Mouse (Mus musculus) lung, embryonic 15.5 days (tissue): Measurements from ENCODE around the gene Olfr455. TPM values are rescaled to one million over a fixed set of nuclear protein-coding genes. Genes with fewer than 3 reads are reported as not detected.

Experiments used
- ATAC-seq: fragments of 200-750 bp; cut with Nextera tagmentation; 2 replicates; pipeline ENCODE4 v1.8.0; 2017; ENCODE audit warnings: moderate number of reproducible peaks, borderline replicate concordance; ENCODE audit not compliant: low FRiP score, low TSS enrichment; ENCODE audit errors: extremely low read depth
- H3K27ac ChIP-seq: fragments of 300-500 bp; sonication (generic); 2 replicates; pipeline ENCODE4 v1.5.1; 2015; ENCODE audit warnings: moderate library complexity, mild to moderate bottlenecking, inconsistent platforms
- H3K27me3 ChIP-seq: fragments of 300-500 bp; sonication (generic); 2 replicates; pipeline ENCODE4 v1.6.1; 2015; ENCODE audit warnings: inconsistent platforms
- H3K36me3 ChIP-seq: fragments of 300-500 bp; sonication (generic); 2 replicates; pipeline ENCODE4 v1.6.1; 2015; ENCODE audit warnings: inconsistent platforms
- H3K4me1 ChIP-seq: fragments of 300-500 bp; sonication (generic); 2 replicates; pipeline ENCODE4 v1.6.1; 2015; ENCODE audit warnings: inconsistent platforms
- H3K4me2 ChIP-seq: fragments of 300-500 bp; sonication (generic); 2 replicates; pipeline ENCODE4 v1.6.1; 2015; ENCODE audit warnings: inconsistent platforms, mild to moderate bottlenecking, moderate library complexity
- H3K4me3 ChIP-seq: fragments of 300-500 bp; sonication (generic); 2 replicates; pipeline ENCODE4 v1.5.1; 2015; ENCODE audit warnings: mild to moderate bottlenecking, inconsistent platforms
- H3K9ac ChIP-seq: fragments of 300-500 bp; sonication (generic); 2 replicates; pipeline ENCODE4 v1.6.1; 2015; ENCODE audit warnings: inconsistent platforms
- H3K9me3 ChIP-seq: fragments of 300-500 bp; sonication (generic); 2 replicates; pipeline ENCODE4 v1.6.1; 2016; ENCODE audit warnings: inconsistent platforms
- WGBS: fragments of 180-500 bp; shearing (Covaris S2); methylation state at CpG from one replicate; pipeline ENCODE4 v1.1.7; 2015; 5-methylcytosine and 5-hydroxymethylcytosine counted together
- polyA plus RNA-seq: library from polyadenylated mRNA; unstranded; fragments of >200 nt; fragmentation: Nextera tagmentation; extraction: Ambion mirVana; gene quantifications from 2 replicates; pipeline ENCODE4 v1.2.1, GENCODE M21; 2015

Gene Olfr455
- polyA plus RNA-seq: not detected in 2 replicates

GRCm38 (mm10) chr6:42547461-42547860, at the start of gene Olfr455:
Olfr455 (minus strand) TSS chr6:42547587.
- H3K27me3 ChIP-seq: no peaks in the 10 kb centered on the region
- H3K27ac ChIP-seq: 0 out of 2 replicates have a peak within 1 kb of the TSS, but pooled peaks have one; percentile 41
- 59% methylated on average over 4 of the region's 4 CpGs for WGBS
- H3K9me3 ChIP-seq: no peaks in the 10 kb centered on the region
- no peak within 1 kb of the TSS for H3K9ac ChIP-seq
- no peaks in the 10 kb centered on the region for H3K36me3 ChIP-seq
- H3K4me3 ChIP-seq: no peak within 1 kb of the TSS
- no peak for ATAC-seq
- no peak within 1 kb of the TSS for H3K4me2 ChIP-seq
- peaks cover 21% of the 10 kb centered on the region; the same call in 1 of the 2 replicates for H3K4me1 ChIP-seq

- Histone ChIP-seq H3K4me3 (no peak overlapping the region), H3K27me3 (no peaks in the 10 kb centered on the region), H3K36me3 (no peaks in the 10 kb centered on the region), H3K9me3 (no peaks in the 10 kb centered on the region), H3K9ac (no peak overlapping the region), H3K4me1 (no peaks in the 10 kb centered on the region), H3K4me2 (no peak overlapping the region), H3K27ac (no peak overlapping the region)
- 77% methylated on average over 17 of the region's 17 CpGs for WGBS
- ATAC-seq: no peak
Observed at GRCm38 (mm10) chr6:42593138-42593882, 45.9 kb upstream of the Olfr455 start.

DNA sequence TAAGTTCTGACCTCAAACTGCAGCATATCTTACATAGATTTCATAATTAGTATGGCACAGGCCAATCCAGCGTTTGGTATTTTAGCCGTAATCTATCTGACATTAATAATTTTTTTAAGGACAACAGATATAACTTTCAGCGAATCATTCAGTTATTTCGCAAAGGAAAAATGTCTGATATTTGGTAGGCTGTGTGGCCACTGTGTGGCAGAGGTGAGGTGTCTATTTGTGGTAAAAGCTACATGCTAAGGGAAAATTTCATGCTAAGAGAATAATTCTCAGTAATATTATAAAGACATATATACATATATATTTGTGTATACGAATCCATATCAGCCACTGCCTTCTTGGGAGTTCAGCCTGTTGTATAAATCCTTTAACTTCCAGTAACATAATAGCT, 39.2 kb upstream of the Olfr455 start:
- no peaks in the 10 kb centered on the region for H3K9me3 ChIP-seq
- no peak overlapping the region for H3K9ac ChIP-seq
- no peak overlapping the region for H3K27ac ChIP-seq
- peaks cover 9% of the 10 kb centered on the region for H3K4me1 ChIP-seq
- no peaks in the 10 kb centered on the region for H3K27me3 ChIP-seq
- WGBS: 75% methylated on average over 5 of the region's 5 CpGs
- H3K4me3 ChIP-seq: no peak overlapping the region
- H3K4me2 ChIP-seq: no peak overlapping the region
- H3K36me3 ChIP-seq: no peaks in the 10 kb centered on the region
- no peak for ATAC-seq

DNA sequence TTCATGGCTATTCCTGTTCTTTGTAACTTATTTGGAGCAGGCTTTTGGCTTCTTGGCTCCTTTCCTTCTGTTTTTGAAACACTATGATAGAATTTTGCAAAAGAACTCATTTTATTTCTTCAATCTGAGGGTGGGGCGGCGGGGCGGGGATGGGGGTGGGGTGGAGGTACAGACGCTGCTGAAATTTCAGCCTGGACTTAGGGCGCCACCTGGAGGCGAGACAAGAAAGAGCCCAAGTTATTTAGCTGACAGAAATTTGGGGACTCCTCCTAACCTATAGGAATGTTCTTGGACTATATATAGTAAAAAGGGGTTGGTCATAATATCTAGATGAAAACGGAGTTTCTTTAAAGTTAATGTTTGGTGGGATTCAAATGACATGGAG, 36.1 kb upstream of the Olfr455 start:
- peaks cover 15% of the 10 kb centered on the region for H3K4me1 ChIP-seq
- no peaks in the 10 kb centered on the region for H3K9me3 ChIP-seq
- WGBS: 1% methylated on average over 7 of the region's 7 CpGs
- H3K4me2 ChIP-seq: peak overlapping the region; percentile 43
- H3K9ac ChIP-seq: no peak overlapping the region
- no peaks in the 10 kb centered on the region for H3K36me3 ChIP-seq
- peak overlapping the region; percentile 66 for H3K27ac ChIP-seq
- peak overlapping the region; percentile 8; the same call in 1 of the 2 replicates for H3K4me3 ChIP-seq
- H3K27me3 ChIP-seq: no peaks in the 10 kb centered on the region
- no peak for ATAC-seq

GRCm38 (mm10) chr6:42582741-42583487, 35.5 kb upstream of the Olfr455 start:
- 37% methylated on average over 9 of the region's 9 CpGs for WGBS
- peak; percentile 86; the same call in 1 of the 2 replicates for ATAC-seq
- no peaks in the 10 kb centered on the region for H3K9me3 ChIP-seq
- H3K4me1 ChIP-seq: peaks cover 15% of the 10 kb centered on the region
- H3K36me3 ChIP-seq: no peaks in the 10 kb centered on the region
- H3K27ac ChIP-seq: peak overlapping the region; percentile 66
- H3K4me3 ChIP-seq: peak overlapping the region; percentile 8; the same call in 1 of the 2 replicates
- peak overlapping the region; percentile 43 for H3K4me2 ChIP-seq
- H3K27me3 ChIP-seq: no peaks in the 10 kb centered on the region
- no peak overlapping the region for H3K9ac ChIP-seq

DNA sequence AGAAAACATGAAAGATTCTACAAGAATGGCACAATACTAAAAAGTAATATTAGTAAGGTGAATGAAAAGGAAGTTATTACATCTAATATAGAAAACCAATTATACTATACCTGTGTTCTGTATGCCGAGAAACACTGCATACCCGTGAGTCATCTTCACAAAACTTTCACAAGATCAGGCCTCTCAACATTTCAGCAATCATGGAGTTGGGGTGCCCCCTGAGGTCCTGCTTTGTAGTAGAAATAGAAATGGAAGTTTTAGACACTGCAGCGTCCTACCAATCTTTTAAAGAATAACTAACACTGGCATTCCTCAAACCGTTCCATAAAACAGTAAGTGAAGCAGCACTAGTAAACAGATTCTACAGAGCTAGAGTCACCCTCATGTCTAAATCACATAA, 31.3 kb upstream of the Olfr455 start:
- no peak overlapping the region for H3K4me3 ChIP-seq
- no peaks in the 10 kb centered on the region for H3K36me3 ChIP-seq
- H3K4me1 ChIP-seq: peaks cover 15% of the 10 kb centered on the region
- H3K9ac ChIP-seq: no peak overlapping the region
- H3K27me3 ChIP-seq: no peaks in the 10 kb centered on the region
- no peaks in the 10 kb centered on the region for H3K9me3 ChIP-seq
- 67% methylated on average over 4 of the region's 4 CpGs for WGBS
- no peak for ATAC-seq
- H3K4me2 ChIP-seq: no peak overlapping the region
- H3K27ac ChIP-seq: no peak overlapping the region

DNA sequence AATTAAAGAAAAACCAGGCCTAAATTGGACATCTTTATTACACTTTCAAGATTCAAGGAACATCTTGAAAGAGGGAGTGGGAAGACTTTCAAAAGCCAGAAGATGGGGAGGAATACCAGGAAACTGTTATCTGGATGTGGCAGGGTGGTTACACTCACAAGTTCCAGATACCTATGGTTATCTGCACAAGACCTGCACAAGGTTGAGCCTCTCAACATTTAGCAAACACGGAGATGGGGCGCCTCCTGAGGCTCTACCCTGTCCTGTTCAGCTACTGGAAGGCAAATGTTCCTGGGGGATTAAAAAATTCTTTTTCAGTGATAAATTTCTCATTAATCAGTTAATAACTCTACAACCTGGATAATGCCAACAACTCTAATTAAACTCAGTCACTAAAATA, 30.0 kb upstream of the Olfr455 start:
- Histone ChIP-seq H3K9me3 (no peaks in the 10 kb centered on the region), H3K4me2 (no peak overlapping the region), H3K36me3 (no peaks in the 10 kb centered on the region), H3K4me3 (no peak overlapping the region), H3K27me3 (no peaks in the 10 kb centered on the region), H3K27ac (no peak overlapping the region), H3K9ac (no peak overlapping the region), H3K4me1 (0 out of 2 replicates have a peak, but pooled peaks cover 6% of the 10 kb centered on the region)
- ATAC-seq: no peak
- WGBS: 92% methylated on average over 2 of the region's 2 CpGs

DNA sequence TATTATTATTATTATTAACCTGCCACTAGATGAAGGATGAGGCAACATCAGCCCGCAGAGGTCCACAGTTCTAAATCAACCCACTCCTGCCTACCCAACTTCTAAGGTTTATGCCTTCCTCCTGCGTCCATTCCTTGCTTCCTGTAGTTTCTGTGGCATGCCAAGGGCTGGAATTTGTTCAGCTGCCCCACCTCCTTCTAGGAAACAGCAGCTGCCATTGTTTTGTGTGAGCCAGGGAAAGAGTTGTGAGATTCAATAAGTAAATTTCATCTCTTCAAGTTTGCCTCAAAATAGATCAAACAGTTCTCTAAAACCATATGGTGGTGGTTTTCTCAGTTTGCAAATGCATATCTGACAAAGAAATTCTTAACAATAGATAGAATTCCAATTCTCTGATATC, 20.8 kb upstream of the Olfr455 start:
- Histone ChIP-seq H3K36me3 (no peaks in the 10 kb centered on the region), H3K4me2 (no peak overlapping the region), H3K27me3 (no peaks in the 10 kb centered on the region), H3K4me1 (peaks cover 7% of the 10 kb centered on the region; the same call in 1 of the 2 replicates), H3K27ac (no peak overlapping the region), H3K9me3 (no peaks in the 10 kb centered on the region), H3K4me3 (no peak overlapping the region), H3K9ac (no peak overlapping the region)
- no peak for ATAC-seq
- WGBS: 54% methylated on average over 2 of the region's 2 CpGs

- WGBS: 53% methylated on average over 2 of the region's 2 CpGs
- H3K27me3 ChIP-seq: no peaks in the 10 kb centered on the region
- no peaks in the 10 kb centered on the region for H3K9me3 ChIP-seq
- H3K4me1 ChIP-seq: peaks cover 7% of the 10 kb centered on the region; the same call in 1 of the 2 replicates
- no peak overlapping the region for H3K27ac ChIP-seq
- no peak overlapping the region for H3K9ac ChIP-seq
- H3K4me3 ChIP-seq: no peak overlapping the region
- H3K4me2 ChIP-seq: no peak overlapping the region
- ATAC-seq: no peak
- no peaks in the 10 kb centered on the region for H3K36me3 ChIP-seq
Observed at GRCm38 (mm10) chr6:42566076-42566598, 18.8 kb upstream of the Olfr455 start.

- H3K4me1 ChIP-seq: peaks cover 7% of the 10 kb centered on the region; the same call in 1 of the 2 replicates
- H3K27me3 ChIP-seq: no peaks in the 10 kb centered on the region
- ATAC-seq: no peak
- H3K4me2 ChIP-seq: no peak overlapping the region
- no peak overlapping the region for H3K27ac ChIP-seq
- H3K4me3 ChIP-seq: no peak overlapping the region
- H3K9ac ChIP-seq: no peak overlapping the region
- no peaks in the 10 kb centered on the region for H3K9me3 ChIP-seq
- whole genome bisulfite sequencing: 38% methylated on average over 2 of the region's 2 CpGs
- H3K36me3 ChIP-seq: no peaks in the 10 kb centered on the region
Observed at GRCm38 (mm10) chr6:42562280-42562679, 14.9 kb upstream of the Olfr455 start.

GRCm38 (mm10) chr6:42560885-42561284, 13.5 kb upstream of the Olfr455 start:
- Histone ChIP-seq H3K36me3 (no peaks in the 10 kb centered on the region), H3K4me3 (no peak overlapping the region), H3K4me1 (no peaks in the 10 kb centered on the region), H3K9me3 (no peaks in the 10 kb centered on the region), H3K27me3 (no peaks in the 10 kb centered on the region), H3K4me2 (no peak overlapping the region), H3K9ac (no peak overlapping the region), H3K27ac (no peak overlapping the region)
- no peak for ATAC-seq
- 46% methylated on average over 5 of the region's 5 CpGs for WGBS

DNA sequence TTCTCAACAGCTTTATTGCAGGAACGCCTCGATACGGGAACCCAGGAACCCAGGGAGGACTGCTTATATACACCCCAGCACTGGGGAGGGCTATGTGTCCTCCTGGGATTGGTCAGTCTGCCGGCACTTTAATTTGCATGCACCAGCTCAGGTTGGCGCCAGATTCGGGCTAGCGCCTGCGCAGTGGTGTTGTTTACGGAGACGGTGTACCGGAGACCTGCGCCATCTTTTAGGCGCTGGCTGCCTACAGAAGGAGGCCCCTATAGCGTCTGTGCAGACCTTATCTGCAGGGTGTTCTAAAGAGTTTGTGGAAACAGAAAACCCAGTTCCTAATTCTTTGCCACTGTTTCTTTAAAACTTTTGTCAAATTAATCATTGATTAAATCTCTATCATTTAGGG, 11.3 kb upstream of the Olfr455 start:
- Histone ChIP-seq H3K4me2 (no peak overlapping the region), H3K9ac (no peak overlapping the region), H3K36me3 (no peaks in the 10 kb centered on the region), H3K9me3 (no peaks in the 10 kb centered on the region), H3K4me3 (no peak overlapping the region), H3K27ac (no peak overlapping the region), H3K4me1 (no peaks in the 10 kb centered on the region), H3K27me3 (no peaks in the 10 kb centered on the region)
- WGBS: 93% methylated on average over 14 of the region's 14 CpGs
- ATAC-seq: no peak
